Mouse (Mus musculus): ENCODE data around the gene Faim. TPM values are rescaled to one million over a fixed set of nuclear protein-coding genes. Genes with fewer than 3 reads are reported as not detected.

The Faim gene
- 10 to 100 TPM; 34.1 to 35.8 TPM for total RNA-seq (2021)
- long read RNA-seq, experiment 1, transcript Faim-202 (6 exons, 803 nt) = major isoform, 10 of 20 reads
- long read RNA-seq, experiment 1, partial matches to known transcripts = 7 of 20 reads
- long read RNA-seq, experiment 1, other reads (novel, unspliced or antisense) = 1 of 20 reads
- long read RNA-seq, experiment 2, full-length matches to known transcripts = 11 of 17 reads
- long read RNA-seq, experiment 2, partial matches to known transcripts = 5 of 17 reads
- long read RNA-seq, experiment 2, other reads (novel, unspliced or antisense) = 1 of 17 reads

GRCm38 (mm10) chr9:98985800-98986475 is at the start of gene Faim:
Faim (plus strand) TSS chr9:98986373.
- H3K27ac ChIP-seq = peak within 1 kb of the TSS; percentile 82
- intact Hi-C loops (cut with DNase I) = loop anchor here (5.0 kb wide), 2 partner anchors 256 to 461 kb away; partner anchors contain the start of gene Cep70
- DNase-seq (ENCODE audit: extremely low spot score in 1 of 2, low spot score in 2 of 2) = peak; percentile 100
- TF ChIP-seq CTCF (IDR thresholded peaks at IDR 0.05) = no peak; the same call in none of the 2 replicates
- H3K4me3 ChIP-seq = peak within 1 kb of the TSS; percentile 90

- H3K27ac ChIP-seq = no peak overlapping the region
- no peak for DNase-seq (ENCODE audit: extremely low spot score in 1 of 2, low spot score in 2 of 2)
- intact Hi-C loops (cut with DNase I) = no loop called here
- H3K4me3 ChIP-seq = no peak overlapping the region
- peak; percentile 49 for TF ChIP-seq CTCF (IDR thresholded peaks at IDR 0.05)
Measured at GRCm38 (mm10) chr9:98939290-98939689, 46.9 kb upstream of the Faim start.

GRCm38 (mm10) chr9:98952171-98953050 is 33.8 kb upstream of the Faim start:
- Histone ChIP-seq H3K4me3 (no peak overlapping the region), H3K27ac (no peak overlapping the region)
- peak; percentile 15; the same call in 1 of the 2 replicates for TF ChIP-seq CTCF (IDR thresholded peaks at IDR 0.05)
- peak in 1 of 2 experiments; percentile 26 for DNase-seq (ENCODE audit: extremely low spot score in 1 of 2, low spot score in 2 of 2)
- intact Hi-C loops (cut with DNase I) = no loop called here

- intact Hi-C loops (cut with DNase I) = no loop called here
Measured at GRCm38 (mm10) chr9:98953291-98953690, 32.9 kb upstream of the Faim start.

GRCm38 (mm10) chr9:98953830-98954229 is 32.3 kb upstream of the Faim start:
- no peak overlapping the region for H3K4me3 ChIP-seq
- intact Hi-C loops (cut with DNase I) = no loop called here
- TF ChIP-seq CTCF (IDR thresholded peaks at IDR 0.05) = no peak
- H3K27ac ChIP-seq = no peak overlapping the region
- no peak for DNase-seq (ENCODE audit: extremely low spot score in 1 of 2, low spot score in 2 of 2)

More at GRCm38 (mm10) chr9:98953291-98953690, 32.9 kb upstream of the Faim start:
- TF ChIP-seq CTCF (IDR thresholded peaks at IDR 0.05) = no peak
- Histone ChIP-seq H3K27ac (no peak overlapping the region), H3K4me3 (no peak overlapping the region)
- DNase-seq (ENCODE audit: extremely low spot score in 1 of 2, low spot score in 2 of 2) = no peak

GRCm38 (mm10) chr9:98954391-98955102 is 31.6 kb upstream of the Faim start:
- intact Hi-C loops (cut with DNase I) = loop anchor here (5.0 kb wide), 1 partner anchor 918 kb away; no protein-coding TSS in a partner anchor
- Histone ChIP-seq H3K4me3 (peak overlapping the region; percentile 44), H3K27ac (peak overlapping the region; percentile 28; the same call in 1 of the 2 replicates)
- DNase-seq (ENCODE audit: extremely low spot score in 1 of 2, low spot score in 2 of 2) = no peak
- TF ChIP-seq CTCF (IDR thresholded peaks at IDR 0.05) = no peak

- intact Hi-C loops (cut with DNase I) = loop anchor here (5.0 kb wide), 1 partner anchor 917 kb away; no protein-coding TSS in a partner anchor
- DNase-seq (ENCODE audit: extremely low spot score in 1 of 2, low spot score in 2 of 2) = no peak
- peak within 1 kb of the TSS; percentile 44 for H3K4me3 ChIP-seq
- no peak for TF ChIP-seq CTCF (IDR thresholded peaks at IDR 0.05)
- H3K27ac ChIP-seq = peak within 1 kb of the TSS; percentile 28; the same call in 1 of the 2 replicates
Measured at GRCm38 (mm10) chr9:98955103-98955715, 31.0 kb upstream of the Faim start, which contains the start of gene Foxl2. Foxl2 (plus strand) TSS chr9:98955288.

- peak overlapping the region; percentile 44 for H3K4me3 ChIP-seq
- peak overlapping the region; percentile 18; the same call in 1 of the 2 replicates for H3K27ac ChIP-seq
- DNase-seq (ENCODE audit: extremely low spot score in 1 of 2, low spot score in 2 of 2) = no peak
- intact Hi-C loops (cut with DNase I) = loop anchor here (5.0 kb wide), 1 partner anchor 917 kb away; no protein-coding TSS in a partner anchor
- no peak; the same call in none of the 2 replicates for TF ChIP-seq CTCF (IDR thresholded peaks at IDR 0.05)
Measured at GRCm38 (mm10) chr9:98955716-98956224, 30.4 kb upstream of the Faim start.

GRCm38 (mm10) chr9:98956591-98957381 is 29.4 kb upstream of the Faim start:
- H3K27ac ChIP-seq = no peak overlapping the region
- no peak for TF ChIP-seq CTCF (IDR thresholded peaks at IDR 0.05)
- H3K4me3 ChIP-seq = peak overlapping the region; percentile 34
- no peak for DNase-seq (ENCODE audit: extremely low spot score in 1 of 2, low spot score in 2 of 2)
- intact Hi-C loops (cut with DNase I) = loop anchor here (5.0 kb wide), 1 partner anchor 916 kb away; no protein-coding TSS in a partner anchor

All from left cerebral cortex, adult 2 months (tissue).